Mouse (Mus musculus) stomach, embryonic 16.5 days (tissue): Measurements from ENCODE around the gene Myom1. TPM values are rescaled to one million over a fixed set of nuclear protein-coding genes. Genes with fewer than 3 reads are reported as not detected.

Source experiments
- ATAC-seq: fragments of 200-750 bp; cut with Nextera tagmentation; 2 replicates; pipeline ENCODE4 v1.8.0; 2017; ENCODE audit warnings: moderate number of reproducible peaks, moderate TSS enrichment; ENCODE audit not compliant: insufficient read depth, low FRiP score
- H3K27ac ChIP-seq: fragments of 300-500 bp; sonication (generic); 2 replicates; pipeline ENCODE4 v1.5.1; 2014; ENCODE audit warnings: low read length
- H3K27me3 ChIP-seq: fragments of 300-500 bp; sonication (generic); 2 replicates; pipeline ENCODE4 v1.6.1; 2014; ENCODE audit warnings: low read length, control low read depth, mixed read lengths; ENCODE audit not compliant: control insufficient read depth, insufficient read depth
- H3K36me3 ChIP-seq: fragments of 300-500 bp; sonication (generic); 2 replicates; pipeline ENCODE4 v1.6.1; 2014; ENCODE audit warnings: low read length; ENCODE audit not compliant: control insufficient read depth, insufficient read depth
- H3K4me1 ChIP-seq: fragments of 300-500 bp; sonication (generic); 2 replicates; pipeline ENCODE4 v1.6.1; 2014; ENCODE audit warnings: low read length, control low read depth, mixed read lengths; ENCODE audit not compliant: control insufficient read depth, insufficient read depth
- H3K4me2 ChIP-seq: fragments of 300-500 bp; sonication (generic); 2 replicates; pipeline ENCODE4 v1.6.1; 2014; ENCODE audit warnings: low read depth, low read length, mixed read lengths
- H3K4me3 ChIP-seq: fragments of 300-500 bp; sonication (generic); replicated peaks from 2 replicates; pipeline ENCODE4 v1.5.1; 2014; ENCODE audit warnings: mild to moderate bottlenecking, low read length
- H3K9ac ChIP-seq: fragments of 300-500 bp; sonication (generic); 2 replicates; pipeline ENCODE4 v1.6.1; 2014; ENCODE audit warnings: low read length
- H3K9me3 ChIP-seq: fragments of 300-500 bp; sonication (generic); replicated peaks from 2 replicates; pipeline ENCODE4 v1.6.1; 2016; ENCODE audit warnings: low read length, control low read depth; ENCODE audit not compliant: control insufficient read depth
- WGBS: fragments of 180-500 bp; shearing (Covaris S2); extraction: QIAGEN DNeasy Blood & Tissue Kit; methylation state at CpG from one replicate; pipeline ENCODE4 v1.1.7; 2014; 5-methylcytosine and 5-hydroxymethylcytosine counted together
- polyA plus RNA-seq: library from polyadenylated mRNA; unstranded; fragments of >200 nt; fragmentation: Nextera tagmentation; extraction: Ambion mirVana; gene quantifications from 2 replicates; pipeline ENCODE4 v1.2.1, GENCODE M21; 2015

Myom1 gene
- polyA plus RNA-seq, 1 experiment from 2014 or later = 21.1 TPM

GRCm38 (mm10) chr17:71006976-71007375 is 4.5 kb downstream of the Myom1 start:
- no peaks in the 10 kb centered on the region for H3K27me3 ChIP-seq
- WGBS = 83% methylated on average over 5 of the region's 5 CpGs
- ATAC-seq = no peak

DNA sequence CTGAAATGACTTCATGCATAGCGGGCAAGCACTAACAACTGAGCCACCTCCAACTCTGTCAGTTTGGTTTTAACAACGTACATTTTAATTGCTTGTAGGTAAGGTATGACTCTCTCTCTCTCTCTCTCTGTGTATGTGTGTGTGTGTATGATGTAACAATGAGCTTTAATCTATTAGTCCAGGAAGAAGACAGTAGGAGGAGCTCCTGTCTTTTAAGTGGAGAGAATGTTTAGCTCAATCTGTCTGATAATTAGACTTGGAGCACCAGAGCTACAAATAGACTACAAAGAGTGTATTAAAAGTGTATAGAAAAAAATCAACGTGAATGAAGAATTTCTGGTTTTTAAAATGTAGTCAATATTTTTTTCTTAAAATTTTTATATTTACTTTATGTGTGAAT is 6.2 kb downstream of the Myom1 start:
- 78% methylated on average over 3 of the region's 3 CpGs for WGBS
- no peak overlapping the region for H3K4me3 ChIP-seq
- no peaks in the 10 kb centered on the region for H3K9me3 ChIP-seq
- no peak overlapping the region for H3K9ac ChIP-seq
- H3K36me3 ChIP-seq = no peaks in the 10 kb centered on the region
- H3K27me3 ChIP-seq = no peaks in the 10 kb centered on the region
- H3K4me1 ChIP-seq = peaks cover 3% of the 10 kb centered on the region
- no peak for ATAC-seq
- no peak overlapping the region for H3K27ac ChIP-seq
- H3K4me2 ChIP-seq = no peak overlapping the region

More at GRCm38 (mm10) chr17:71006976-71007375, 4.5 kb downstream of the Myom1 start:
- H3K4me1 ChIP-seq = peaks cover 14% of the 10 kb centered on the region
- H3K27ac ChIP-seq = no peak overlapping the region
- no peaks in the 10 kb centered on the region for H3K36me3 ChIP-seq
- H3K4me2 ChIP-seq = no peak overlapping the region
- H3K9ac ChIP-seq = no peak overlapping the region
- no peak overlapping the region for H3K4me3 ChIP-seq
- no peaks in the 10 kb centered on the region for H3K9me3 ChIP-seq

DNA sequence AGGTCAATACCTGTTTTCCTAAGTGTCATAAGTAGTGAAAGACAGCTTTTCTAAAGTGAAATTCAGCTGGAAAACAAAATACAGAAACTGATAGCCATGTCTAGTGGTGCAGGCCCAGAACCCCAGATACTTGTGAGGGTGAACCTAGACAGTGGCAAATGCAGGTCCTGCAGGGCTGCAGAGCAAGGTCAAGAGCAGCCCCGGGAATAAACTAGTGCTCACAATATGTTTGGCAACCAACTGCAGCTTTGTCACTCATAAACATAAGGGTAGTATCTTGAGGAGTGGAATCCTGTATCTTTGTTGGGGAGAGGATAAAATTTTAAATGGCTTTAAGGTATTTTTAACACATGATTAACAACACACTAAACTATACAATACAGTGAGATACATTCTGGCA is 7.3 kb downstream of the Myom1 start:
- H3K36me3 ChIP-seq = no peaks in the 10 kb centered on the region
- no peak overlapping the region for H3K9ac ChIP-seq
- 59% methylated on average over 1 of the region's 1 CpGs for WGBS
- no peak for ATAC-seq
- no peaks in the 10 kb centered on the region for H3K27me3 ChIP-seq
- H3K27ac ChIP-seq = no peak overlapping the region
- no peak overlapping the region for H3K4me3 ChIP-seq
- H3K9me3 ChIP-seq = no peaks in the 10 kb centered on the region
- no peaks in the 10 kb centered on the region for H3K4me1 ChIP-seq
- H3K4me2 ChIP-seq = no peak overlapping the region

GRCm38 (mm10) chr17:71010646-71011242 is 8.3 kb downstream of the Myom1 start:
- H3K9me3 ChIP-seq = no peaks in the 10 kb centered on the region
- no peak overlapping the region for H3K4me3 ChIP-seq
- no peak overlapping the region for H3K27ac ChIP-seq
- no peak overlapping the region for H3K4me2 ChIP-seq
- ATAC-seq = no peak
- no peaks in the 10 kb centered on the region for H3K36me3 ChIP-seq
- no peaks in the 10 kb centered on the region for H3K4me1 ChIP-seq
- no peaks in the 10 kb centered on the region for H3K27me3 ChIP-seq
- no peak overlapping the region for H3K9ac ChIP-seq
- WGBS = 67% methylated on average over 7 of the region's 7 CpGs

DNA sequence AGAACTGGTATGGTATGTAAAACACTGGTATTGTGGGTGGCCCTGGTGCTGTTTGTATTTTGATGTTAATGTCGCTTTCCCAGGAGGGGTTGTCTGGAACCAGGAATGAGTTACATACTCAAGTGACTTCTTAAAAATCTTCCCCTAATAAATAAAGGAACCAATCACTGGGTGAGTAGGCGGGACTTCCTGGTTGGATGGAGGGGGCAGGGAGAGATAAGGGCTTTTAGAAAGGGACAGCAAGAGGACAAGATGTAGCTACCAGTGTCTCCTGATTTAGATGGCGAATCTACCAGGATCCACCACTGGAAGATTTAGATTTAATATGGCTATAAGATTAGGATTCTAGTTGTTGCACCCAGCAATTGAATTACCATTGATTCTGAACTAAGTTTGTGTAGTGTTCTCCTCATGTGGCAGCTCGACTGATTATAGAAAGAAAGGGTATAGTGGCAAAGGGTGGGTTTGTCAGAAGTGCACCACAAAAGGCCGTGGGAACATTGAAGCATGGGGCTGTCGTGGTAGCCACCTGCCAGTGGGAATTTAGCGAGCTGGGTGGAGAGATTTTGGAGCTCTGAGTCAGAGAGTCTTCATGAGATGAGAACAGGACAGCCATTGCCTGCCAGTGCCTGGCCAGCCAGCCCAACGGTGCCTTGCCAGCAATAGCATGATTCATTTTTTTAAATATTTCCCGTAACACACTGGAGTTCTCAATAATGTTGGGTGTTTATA is 9.7 kb downstream of the Myom1 start:
- Histone ChIP-seq H3K9me3 (no peaks in the 10 kb centered on the region), H3K36me3 (no peaks in the 10 kb centered on the region), H3K27ac (no peak overlapping the region), H3K4me2 (no peak overlapping the region), H3K4me1 (no peaks in the 10 kb centered on the region), H3K9ac (no peak overlapping the region), H3K27me3 (no peaks in the 10 kb centered on the region), H3K4me3 (no peak overlapping the region)
- WGBS = 84% methylated on average over 9 of the region's 9 CpGs
- no peak for ATAC-seq

DNA sequence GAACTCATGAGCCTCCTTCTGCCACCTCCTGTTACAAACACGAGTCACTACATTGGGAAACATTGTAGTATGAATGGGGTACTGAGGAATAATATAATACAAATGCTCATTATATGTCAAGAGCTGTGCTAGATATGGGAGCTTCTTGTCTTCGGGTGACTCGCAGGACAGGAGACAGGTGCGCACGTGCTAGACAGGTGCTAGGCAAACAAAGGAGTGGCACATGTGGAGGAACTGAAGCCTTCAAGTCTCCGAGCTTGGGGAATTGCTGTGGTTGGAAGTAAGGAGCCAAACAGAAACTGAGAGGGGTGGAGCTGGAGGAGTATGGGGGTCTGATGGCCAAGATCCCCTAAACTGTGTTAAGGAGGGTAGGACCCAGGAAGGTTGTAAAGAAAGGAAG is 10.7 kb downstream of the Myom1 start:
- no peaks in the 10 kb centered on the region for H3K27me3 ChIP-seq
- no peaks in the 10 kb centered on the region for H3K9me3 ChIP-seq
- ATAC-seq = no peak

GRCm38 (mm10) chr17:71014911-71015310 is 12.5 kb downstream of the Myom1 start:
- Histone ChIP-seq H3K4me2 (no peak overlapping the region), H3K9me3 (no peaks in the 10 kb centered on the region), H3K27ac (0 out of 2 replicates have a peak overlapping the region, but pooled peaks have one; percentile 10), H3K36me3 (no peaks in the 10 kb centered on the region), H3K4me3 (no peak overlapping the region), H3K27me3 (no peaks in the 10 kb centered on the region), H3K9ac (no peak overlapping the region), H3K4me1 (no peaks in the 10 kb centered on the region)
- WGBS = 69% methylated on average over 5 of the region's 5 CpGs
- ATAC-seq = no peak

More for the DNA sequence above, 10.7 kb downstream of the Myom1 start:
- Histone ChIP-seq H3K36me3 (no peaks in the 10 kb centered on the region), H3K27ac (no peak overlapping the region), H3K9ac (no peak overlapping the region), H3K4me2 (peak overlapping the region; percentile 27; the same call in 1 of the 2 replicates), H3K4me3 (no peak overlapping the region), H3K4me1 (no peaks in the 10 kb centered on the region)
- WGBS = 60% methylated on average over 6 of the region's 6 CpGs

DNA sequence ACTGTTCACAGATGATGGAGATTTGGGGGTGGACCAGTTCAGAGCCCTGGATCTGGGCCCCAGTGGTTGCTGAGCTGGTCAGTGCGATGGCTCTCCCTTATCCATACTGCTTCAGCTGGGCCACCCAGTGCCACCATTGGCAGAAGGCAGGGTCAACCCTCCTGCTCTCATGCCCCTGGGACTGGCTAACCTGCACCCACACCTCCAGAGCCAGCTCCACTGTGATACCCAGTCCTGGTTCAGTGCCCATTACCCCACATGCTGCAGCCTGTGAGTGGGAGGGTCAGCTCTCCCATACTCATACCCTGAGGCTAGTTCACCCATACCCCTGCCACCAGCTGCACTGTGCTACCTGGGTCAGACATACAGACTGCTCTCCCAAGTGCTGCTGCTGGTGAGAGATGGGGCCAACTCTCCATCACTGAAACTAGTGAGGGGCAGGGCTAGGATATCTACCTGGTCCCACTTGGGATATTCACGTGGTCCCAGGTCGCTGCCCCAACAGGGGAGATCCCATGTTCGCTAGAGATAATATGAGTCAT is 15.1 kb downstream of the Myom1 start:
- no peak overlapping the region for H3K4me2 ChIP-seq
- H3K27me3 ChIP-seq = no peaks in the 10 kb centered on the region
- no peak overlapping the region for H3K9ac ChIP-seq
- H3K4me1 ChIP-seq = no peaks in the 10 kb centered on the region
- no peaks in the 10 kb centered on the region for H3K36me3 ChIP-seq
- H3K9me3 ChIP-seq = no peaks in the 10 kb centered on the region
- no peak overlapping the region for H3K4me3 ChIP-seq
- H3K27ac ChIP-seq = no peak overlapping the region
- WGBS = 92% methylated on average over 4 of the region's 4 CpGs
- no peak for ATAC-seq

DNA sequence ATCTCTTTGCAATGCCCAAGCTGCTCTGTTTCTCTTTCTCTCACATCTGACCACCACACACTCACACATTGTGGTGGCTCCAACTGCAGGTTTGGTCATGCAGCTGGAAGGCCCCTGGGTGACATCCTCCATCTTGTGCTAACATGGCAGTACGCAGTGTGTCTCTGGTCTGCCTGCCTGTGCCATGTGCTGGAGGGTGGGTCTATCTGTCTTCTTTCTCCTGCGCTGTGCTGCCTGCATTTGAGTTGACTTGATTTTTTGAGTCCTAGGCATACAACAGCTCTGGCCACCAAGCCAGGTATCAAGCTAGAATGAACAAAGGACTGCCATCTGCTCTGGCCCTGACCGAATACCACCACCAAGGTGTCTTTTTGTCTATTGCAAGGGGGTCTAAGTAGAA is 15.7 kb downstream of the Myom1 start:
- H3K9ac ChIP-seq = no peak overlapping the region
- H3K27me3 ChIP-seq = no peaks in the 10 kb centered on the region
- no peak overlapping the region for H3K27ac ChIP-seq
- H3K4me1 ChIP-seq = no peaks in the 10 kb centered on the region
- H3K4me3 ChIP-seq = no peak overlapping the region
- no peak for ATAC-seq
- no peaks in the 10 kb centered on the region for H3K36me3 ChIP-seq
- 95% methylated on average over 3 of the region's 3 CpGs for WGBS
- H3K9me3 ChIP-seq = no peaks in the 10 kb centered on the region
- no peak overlapping the region for H3K4me2 ChIP-seq
